Mouse (Mus musculus): Measurements from ENCODE around the gene Taf5l.
"Not testable (repeated sequence)": the region's sequence is repeated elsewhere in the genome, so short reads cannot be mapped to it uniquely, and the experiment has no call there.

The Taf5l gene

GRCm38 (mm10) chr8:124014299-124014698 lies 6.9 kb downstream of the Taf5l start:
- DNase-seq (ENCODE audit: low spot score), result not testable (repeated sequence)

GRCm38 (mm10) chr8:124011989-124012586 lies 9.1 kb downstream of the Taf5l start:
- no peak for DNase-seq (ENCODE audit: low spot score)

GRCm38 (mm10) chr8:124011580-124011979 lies 9.6 kb downstream of the Taf5l start:
- no peak for DNase-seq (ENCODE audit: low spot score)

- no peak for DNase-seq (ENCODE audit: low spot score)
Measured at GRCm38 (mm10) chr8:124007829-124008228, 13.4 kb downstream of the Taf5l start.

GRCm38 (mm10) chr8:124002546-124003108 lies 18.6 kb downstream of the Taf5l start:
- no peak for DNase-seq (ENCODE audit: low spot score)

GRCm38 (mm10) chr8:123999568-123999967 lies 21.6 kb downstream of the Taf5l start:
- no peak for DNase-seq (ENCODE audit: low spot score)

- no peak for DNase-seq (ENCODE audit: low spot score)
Measured at GRCm38 (mm10) chr8:123993997-123994396, 27.2 kb downstream of the Taf5l start.

GRCm38 (mm10) chr8:123993597-123993996 lies 27.6 kb downstream of the Taf5l start:
- no peak for DNase-seq (ENCODE audit: low spot score)

- no peak for DNase-seq (ENCODE audit: low spot score)
Measured at GRCm38 (mm10) chr8:123992587-123992986, 28.6 kb downstream of the Taf5l start.

- no peak for DNase-seq (ENCODE audit: low spot score)
Measured at GRCm38 (mm10) chr8:123990277-123991049, 30.7 kb downstream of the Taf5l start.

GRCm38 (mm10) chr8:123989128-123989527 lies 32.1 kb downstream of the Taf5l start:
- DNase-seq (ENCODE audit: low spot score), result no peak

GRCm38 (mm10) chr8:123988605-123989038 lies 32.6 kb downstream of the Taf5l start:
- no peak for DNase-seq (ENCODE audit: low spot score)

- DNase-seq (ENCODE audit: low spot score), result peak; percentile 55
Measured at GRCm38 (mm10) chr8:123982826-123983400, 38.3 kb downstream of the Taf5l start, which contains the start of gene Abcb10. Gene Abcb10 (minus strand): TSS chr8:123983122.

- DNase-seq (ENCODE audit: low spot score), result no peak
Measured at GRCm38 (mm10) chr8:123982291-123982793, 38.9 kb downstream of the Taf5l start.

GRCm38 (mm10) chr8:123981674-123982073 lies 39.5 kb downstream of the Taf5l start:
- peak; percentile 37 for DNase-seq (ENCODE audit: low spot score)

GRCm38 (mm10) chr8:123980239-123980638 lies 41.0 kb downstream of the Taf5l start:
- no peak for DNase-seq (ENCODE audit: low spot score)

- DNase-seq (ENCODE audit: low spot score), result no peak
Measured at GRCm38 (mm10) chr8:123978926-123979325, 42.3 kb downstream of the Taf5l start.

- DNase-seq (ENCODE audit: low spot score), result no peak
Measured at GRCm38 (mm10) chr8:123978166-123978838, 42.9 kb downstream of the Taf5l start.

GRCm38 (mm10) chr8:123977499-123977898 lies 43.7 kb downstream of the Taf5l start:
- no peak for DNase-seq (ENCODE audit: low spot score)

- DNase-seq (ENCODE audit: low spot score), result no peak
Measured at GRCm38 (mm10) chr8:123973495-123973894, 47.7 kb downstream of the Taf5l start.

GRCm38 (mm10) chr8:123966896-123967295 lies 54.3 kb downstream of the Taf5l start:
- DNase-seq (ENCODE audit: low spot score), result no peak

GRCm38 (mm10) chr8:123961371-123961770 lies 59.8 kb downstream of the Taf5l start:
- no peak for DNase-seq (ENCODE audit: low spot score)
